Mouse (Mus musculus): ENCODE measurements around the gene Pramef20. TPM values are rescaled to one million over a fixed set of nuclear protein-coding genes. Genes with fewer than 3 reads are reported as not detected.
"Not testable (repeated sequence)": the region's sequence is repeated elsewhere in the genome, so short reads cannot be mapped to it uniquely, and the experiment has no call there.

Pramef20 gene
- total RNA-seq (2021): not detected

DNA sequence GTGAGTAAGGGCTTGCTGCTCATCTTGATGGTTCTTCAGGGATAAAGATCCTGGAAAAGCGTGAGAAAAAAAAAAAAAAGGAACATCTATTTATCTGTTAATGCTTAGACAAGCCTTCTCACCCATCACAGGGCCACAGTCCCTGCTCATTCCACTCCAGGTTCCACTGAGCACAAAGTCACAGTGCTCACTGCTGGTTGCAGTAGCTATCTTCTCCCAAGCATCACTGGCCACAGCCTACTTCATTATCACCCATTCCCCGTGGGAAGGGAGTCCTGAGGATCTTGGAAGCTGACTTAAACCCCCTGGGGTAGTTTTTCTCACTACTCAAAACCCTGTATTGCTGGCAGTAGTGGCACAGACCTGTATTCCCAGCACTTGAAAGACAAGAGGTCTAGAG is at the start of gene Pramef20:
Pramef20 (minus strand) TSS at position 23 of the 400 bp plus-strand sequence.
- intact Hi-C loops (cut with DNase I): no loop called here
- no peak for DNase-seq (ENCODE audit: extremely low spot score in 1 of 2, low spot score in 2 of 2)

DNA sequence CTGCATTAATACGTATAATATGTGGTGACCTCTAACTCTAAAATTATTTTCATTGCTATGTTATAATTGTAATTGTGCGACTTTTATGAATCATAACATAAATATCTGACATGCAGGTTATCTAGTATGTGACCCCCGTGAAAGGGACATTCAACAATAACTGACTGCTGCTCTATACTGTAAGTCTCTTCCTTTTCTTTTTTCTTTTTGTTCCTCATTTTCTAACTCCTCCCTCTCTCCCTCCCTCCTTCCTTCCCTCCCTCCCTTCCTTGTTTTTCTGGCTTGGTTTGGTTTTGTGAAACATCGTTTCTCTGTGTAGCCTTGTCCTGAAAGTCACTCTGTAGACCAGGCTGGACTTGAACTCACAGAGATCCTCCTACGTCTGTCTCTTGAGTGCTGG is 46.9 kb upstream of the Pramef20 start:
- DNase-seq (ENCODE audit: extremely low spot score in 1 of 2, low spot score in 2 of 2): no peak
- intact Hi-C loops (cut with DNase I): no loop called here

DNA sequence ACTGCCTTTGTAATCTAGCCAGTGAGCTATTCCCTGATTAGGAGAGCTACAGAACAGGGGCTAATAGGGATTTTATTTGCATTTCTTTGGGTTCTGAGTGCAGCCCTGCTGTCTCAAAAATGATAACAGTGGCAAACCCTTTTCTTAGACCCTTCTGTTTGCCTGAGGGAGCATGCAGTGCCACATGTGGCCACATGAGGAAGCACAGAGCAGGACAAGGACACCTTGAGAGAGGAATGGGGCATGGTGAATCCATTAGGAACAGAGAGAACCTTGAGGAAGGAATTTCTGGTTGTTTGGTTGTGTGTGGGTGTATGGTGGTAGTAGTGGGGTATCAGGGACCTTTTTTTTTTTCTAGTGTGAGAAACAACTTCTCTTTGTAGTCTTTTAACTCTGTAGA is 42.9 kb upstream of the Pramef20 start:
- DNase-seq (ENCODE audit: extremely low spot score in 1 of 2, low spot score in 2 of 2): no peak
- intact Hi-C loops (cut with DNase I): no loop called here

DNA sequence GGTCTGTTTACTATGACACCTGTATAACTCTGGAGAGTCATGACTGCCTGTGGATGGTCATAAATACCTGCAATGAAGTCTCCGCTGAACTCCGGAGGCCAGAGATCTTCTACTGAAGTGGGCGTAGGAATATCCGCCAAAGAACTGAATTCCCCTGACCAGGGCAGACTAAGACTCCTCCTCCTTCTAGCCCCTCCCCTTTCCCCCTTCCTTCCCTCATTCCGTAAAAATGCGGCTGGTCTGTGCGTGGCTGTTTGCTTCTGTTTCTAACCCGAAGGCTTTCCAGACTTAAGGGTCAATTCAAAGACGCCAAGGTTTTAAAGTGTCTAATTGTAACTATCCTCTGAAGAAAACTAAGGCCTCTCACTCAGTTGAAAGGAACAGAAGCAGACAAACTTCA is 30.6 kb upstream of the Pramef20 start, which contains the start of gene Pramef12:
Pramef12 (minus strand) TSS at position 175 of the 400 bp plus-strand sequence.
- intact Hi-C loops (cut with DNase I): no loop called here
- no peak for DNase-seq (ENCODE audit: extremely low spot score in 1 of 2, low spot score in 2 of 2)

DNA sequence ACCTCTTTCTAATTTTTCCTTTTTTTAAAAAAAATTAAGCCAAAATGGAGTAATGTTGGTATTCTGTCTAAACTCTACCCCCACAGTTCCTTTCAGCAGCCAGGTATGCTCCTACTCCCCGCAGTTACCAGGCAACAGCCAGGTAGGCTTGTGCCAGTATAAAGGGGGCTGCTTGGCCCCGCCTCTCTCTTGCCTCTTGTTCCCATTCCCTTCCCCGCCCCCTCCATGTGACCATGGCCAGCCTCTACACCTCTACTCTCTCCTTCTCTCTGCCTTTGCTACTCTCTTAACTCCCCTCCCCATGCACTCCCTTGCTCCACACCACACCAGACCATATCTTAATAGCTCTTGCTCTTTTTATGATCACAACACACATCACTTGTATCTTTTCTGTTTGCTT is 28.5 kb upstream of the Pramef20 start:
- DNase-seq (ENCODE audit: extremely low spot score in 1 of 2, low spot score in 2 of 2): no peak
- intact Hi-C loops (cut with DNase I): no loop called here

DNA sequence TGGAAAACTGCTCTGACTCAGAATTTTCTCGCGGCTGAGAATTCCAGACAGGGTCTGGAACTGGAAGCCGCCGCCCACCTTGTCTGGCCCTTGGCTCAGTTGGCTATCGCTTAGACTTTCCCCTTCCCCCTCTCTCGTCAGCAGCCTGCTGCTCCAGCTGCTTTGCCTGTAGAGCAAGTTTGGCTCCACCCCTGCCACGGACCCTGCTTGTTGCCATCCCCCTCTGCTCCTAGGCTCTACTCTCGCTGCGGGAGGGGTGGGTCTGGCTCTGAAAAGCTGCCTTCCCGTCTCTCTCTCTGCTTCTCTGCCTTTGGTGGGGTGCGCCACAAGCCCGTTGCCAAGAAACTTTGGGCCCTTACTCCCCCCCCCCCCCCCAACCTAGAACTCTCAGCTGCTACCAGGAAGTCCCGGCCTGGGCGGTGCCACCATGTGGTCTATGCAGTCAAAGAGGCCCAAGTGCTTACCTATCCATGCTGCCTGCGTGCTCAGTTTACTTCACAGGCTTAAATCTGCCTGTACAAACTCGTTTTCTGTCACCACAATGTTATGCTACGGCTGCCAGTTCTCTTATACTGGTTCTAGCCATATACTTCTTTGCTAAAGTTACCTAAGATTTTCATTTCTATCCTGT is 26.8 kb upstream of the Pramef20 start:
- DNase-seq (ENCODE audit: extremely low spot score in 1 of 2, low spot score in 2 of 2): peak in 1 of 2 experiments; percentile 18
- intact Hi-C loops (cut with DNase I): no loop called here

DNA sequence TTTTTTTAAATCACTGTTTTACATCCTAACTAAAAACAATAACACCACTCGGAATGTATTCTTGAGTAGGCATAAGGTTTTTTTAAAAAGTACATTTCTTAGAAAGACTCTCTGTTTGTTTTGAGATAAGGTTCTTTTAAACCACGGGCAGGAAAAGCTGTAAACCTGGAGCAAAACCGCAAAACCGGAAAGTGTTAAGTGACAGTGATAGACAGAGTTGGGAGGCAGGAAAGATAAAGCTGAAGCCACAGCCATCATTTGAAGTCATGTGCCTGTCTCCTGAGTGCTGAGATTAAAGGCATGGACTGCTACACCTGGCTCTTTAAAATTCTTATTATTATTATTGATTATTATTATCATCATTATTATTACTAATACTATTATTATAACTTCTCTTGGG is 25.0 kb upstream of the Pramef20 start:
- intact Hi-C loops (cut with DNase I): no loop called here
- DNase-seq (ENCODE audit: extremely low spot score in 1 of 2, low spot score in 2 of 2): no peak

DNA sequence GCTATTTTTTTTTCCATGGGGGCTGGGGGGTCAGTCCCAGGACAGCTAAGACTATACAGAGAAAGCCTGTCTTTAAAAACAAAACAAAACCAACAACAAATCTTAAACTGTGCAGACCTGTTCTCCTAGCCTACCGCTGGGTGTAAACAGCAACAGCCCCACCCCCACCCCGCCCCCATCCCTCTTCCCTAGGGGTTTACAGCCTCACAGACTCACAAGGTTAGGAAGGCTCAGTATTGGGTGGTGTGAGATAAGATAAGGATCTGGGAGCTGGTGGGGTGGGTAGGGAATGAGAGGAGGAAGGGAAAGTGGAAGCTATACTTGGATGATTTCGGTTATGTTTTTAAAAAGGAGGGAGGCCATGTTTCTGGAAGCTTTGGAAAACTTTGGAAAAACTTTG is 18.6 kb upstream of the Pramef20 start:
- intact Hi-C loops (cut with DNase I): no loop called here
- no peak for DNase-seq (ENCODE audit: extremely low spot score in 1 of 2, low spot score in 2 of 2)

DNA sequence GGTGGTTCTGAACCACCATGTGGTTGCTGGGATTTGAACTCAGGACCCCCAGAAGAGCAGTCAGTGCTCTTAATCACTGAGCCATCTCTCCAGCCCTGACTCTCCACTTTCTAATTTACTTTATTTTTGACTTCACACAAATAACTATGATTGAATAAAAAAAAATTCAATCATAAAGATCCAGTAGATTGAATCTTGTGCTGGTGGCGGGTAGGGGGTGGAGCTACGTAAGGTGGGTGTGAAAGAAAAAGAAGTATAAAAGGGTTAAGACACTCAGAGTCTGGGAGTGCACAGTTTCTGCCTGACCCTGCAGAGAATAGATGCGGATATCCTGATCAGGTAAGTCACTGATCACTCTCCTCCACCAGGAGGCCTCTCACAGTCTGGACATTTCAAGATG is 20.1 kb downstream of the Pramef20 start, which contains the start of gene Gm13119:
Gm13119 (plus strand) TSS at position 301 of the 400 bp plus-strand sequence.
- intact Hi-C loops (cut with DNase I): not testable (repeated sequence)

DNA sequence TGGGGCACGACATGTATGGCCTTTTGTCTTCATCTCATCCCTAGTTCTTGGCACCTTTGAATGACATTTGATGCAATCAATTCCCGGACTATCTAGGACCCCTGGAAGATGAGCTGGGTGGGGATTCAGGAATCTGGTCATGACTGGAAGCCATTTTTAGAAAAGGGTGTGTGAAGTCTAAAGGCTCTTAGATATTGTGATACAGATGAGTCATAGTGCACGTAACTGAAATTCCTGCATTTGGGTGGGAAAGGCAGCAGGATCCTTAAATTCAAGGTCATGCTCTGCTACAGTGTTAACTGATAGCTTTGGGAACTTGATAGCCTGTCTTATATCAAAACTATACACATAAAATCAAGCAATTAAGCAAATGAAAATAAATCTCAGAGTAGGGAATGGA is 41.9 kb downstream of the Pramef20 start:
- intact Hi-C loops (cut with DNase I); DNase-seq (ENCODE audit: extremely low spot score in 1 of 2, low spot score in 2 of 2): not testable (repeated sequence)

More for the DNA sequence above, 20.1 kb downstream of the Pramef20 start, which contains the start of gene Gm13119:
- not testable (repeated sequence) for DNase-seq (ENCODE audit: extremely low spot score in 1 of 2, low spot score in 2 of 2)

DNA sequence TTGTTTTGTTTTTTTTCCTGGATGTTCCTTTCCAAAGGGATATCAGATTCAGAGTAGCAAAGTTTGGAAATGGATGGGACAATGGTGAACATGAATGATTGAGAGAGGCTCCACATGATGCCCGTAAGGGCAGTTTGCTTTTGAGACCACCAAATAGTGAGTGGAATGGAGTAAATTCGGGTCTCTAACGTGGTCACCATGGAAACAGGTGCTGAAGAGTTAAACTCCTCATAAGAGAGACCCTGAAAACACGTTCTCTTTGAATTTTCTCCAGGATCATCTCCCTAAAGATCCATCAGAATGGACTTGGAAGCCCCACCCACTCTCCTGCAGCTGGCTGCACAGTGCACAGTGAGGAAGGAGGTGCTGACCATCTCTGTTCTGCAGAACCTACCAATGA is 47.8 kb downstream of the Pramef20 start, which contains the start of gene Gm13128:
Gm13128 (plus strand) TSS at position 301 of the 400 bp plus-strand sequence.
- DNase-seq (ENCODE audit: extremely low spot score in 1 of 2, low spot score in 2 of 2); intact Hi-C loops (cut with DNase I): not testable (repeated sequence)

Other genes with a start within 250 kb of the Pramef20 start
- gene Oog3, start 215.3 kb downstream of the Pramef20 start, total RNA-seq (2021): not detected
- gene Oog2, start 187.2 kb downstream of the Pramef20 start, total RNA-seq (2021): not detected
- not detected for gene C87977, start 164.6 kb downstream of the Pramef20 start, total RNA-seq (2021)
- not detected for gene Pramel5, start 97.4 kb downstream of the Pramef20 start, total RNA-seq (2021)
- gene Gm13128, start 47.7 kb downstream of the Pramef20 start, total RNA-seq (2021): not detected
- gene Gm13119, start 20.0 kb downstream of the Pramef20 start, total RNA-seq (2021): not detected
- gene Pramef12, start 30.5 kb upstream of the Pramef20 start, total RNA-seq (2021): not detected
- not detected for gene 1700012P22Rik, start 60.8 kb upstream of the Pramef20 start, total RNA-seq (2021)
- gene Gm9944, start 75.4 kb upstream of the Pramef20 start, total RNA-seq (2021): not detected
- not detected for gene Aadacl3, start 85.8 kb upstream of the Pramef20 start, total RNA-seq (2021)
- gene 9430007A20Rik, start 141.9 kb upstream of the Pramef20 start, total RNA-seq (2021): not detected
- not detected for gene Gm13124, start 187.2 kb upstream of the Pramef20 start, total RNA-seq (2021)
- gene Aadacl4, start 235.8 kb upstream of the Pramef20 start, total RNA-seq (2021): not detected